Mouse (Mus musculus): ENCODE results near the gene Clrn2. TPM values are rescaled to one million over a fixed set of nuclear protein-coding genes. Genes with fewer than 3 reads are reported as not detected.

Clrn2 gene
- total RNA-seq, 2 experiments from 2014 or later, result not detected

DNA sequence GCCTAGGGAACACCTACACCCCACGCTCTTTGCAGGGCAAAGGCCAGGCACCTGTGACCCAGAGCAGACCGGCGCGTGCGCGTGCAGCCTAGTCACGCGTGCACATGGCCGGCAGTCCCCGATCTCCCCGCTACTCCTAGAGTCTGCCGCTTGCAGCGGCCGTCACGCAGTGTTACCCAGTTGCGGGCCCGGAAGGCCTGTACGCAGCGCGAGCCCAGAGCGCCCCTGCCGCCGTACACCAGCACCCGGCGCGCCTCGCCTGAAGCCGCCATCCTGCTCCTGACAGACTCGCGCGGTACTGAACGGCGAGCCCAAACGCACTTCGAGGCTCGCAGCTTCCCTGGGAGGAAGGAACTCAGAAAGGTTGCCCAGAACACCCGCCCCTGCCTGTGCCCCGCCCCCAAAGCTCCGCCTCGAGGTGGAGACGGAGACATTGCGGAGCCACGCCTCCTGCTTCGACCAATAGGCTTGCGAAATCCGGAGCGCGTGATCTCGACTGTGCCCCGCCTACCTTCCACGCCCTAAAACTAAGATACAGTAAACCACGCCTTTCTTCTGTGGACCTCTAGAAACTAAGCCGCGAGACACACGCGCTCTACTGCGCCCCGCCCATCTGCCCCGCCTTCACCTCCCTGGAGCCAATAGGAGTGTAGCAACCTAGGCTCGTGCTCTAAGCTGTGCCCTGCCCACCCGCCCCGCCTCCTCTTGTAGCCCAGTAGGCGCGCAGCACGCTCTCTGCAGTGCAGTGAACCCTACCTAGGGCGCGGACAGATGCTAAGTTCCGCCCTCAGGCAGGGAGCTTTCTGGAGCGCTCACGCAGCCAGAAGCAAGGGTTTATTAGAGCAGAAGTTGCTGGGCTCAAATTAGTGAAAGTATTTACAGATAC is 3.5 kb upstream of the Clrn2 start, which contains the start of gene Qdpr:
Qdpr (minus strand) TSS at position 406 of the 886 bp plus-strand sequence.
- DNase-seq (ENCODE audit: low spot score in 2 of 2), result peak; percentile 87 to 90

DNA sequence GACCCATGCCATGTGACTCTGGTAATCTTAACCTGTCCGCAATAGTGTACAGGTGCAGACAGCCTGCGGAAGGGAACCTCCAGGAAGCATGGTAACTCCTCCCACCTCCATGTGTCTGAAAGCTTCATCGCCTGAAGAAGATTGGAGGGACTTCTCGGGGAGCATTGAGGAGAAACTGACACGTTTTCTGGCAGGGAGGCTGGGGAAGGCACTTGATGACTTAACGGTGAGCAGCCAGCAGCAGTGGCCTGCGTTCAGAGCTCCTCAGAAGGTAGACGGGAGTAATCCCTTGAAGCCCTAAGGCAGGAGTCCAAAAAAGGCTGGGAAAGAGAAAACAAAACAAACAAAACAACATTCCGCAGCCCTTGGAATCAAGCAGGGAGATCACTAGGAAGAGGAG is 905 bp downstream of the Clrn2 start:
- no peak for DNase-seq (ENCODE audit: low spot score in 2 of 2)

- DNase-seq (ENCODE audit: low spot score in 2 of 2), result no peak
These were observed 19.4 kb downstream of the Clrn2 start for GRCm38 (mm10) chr5:45472880-45473450.

DNA sequence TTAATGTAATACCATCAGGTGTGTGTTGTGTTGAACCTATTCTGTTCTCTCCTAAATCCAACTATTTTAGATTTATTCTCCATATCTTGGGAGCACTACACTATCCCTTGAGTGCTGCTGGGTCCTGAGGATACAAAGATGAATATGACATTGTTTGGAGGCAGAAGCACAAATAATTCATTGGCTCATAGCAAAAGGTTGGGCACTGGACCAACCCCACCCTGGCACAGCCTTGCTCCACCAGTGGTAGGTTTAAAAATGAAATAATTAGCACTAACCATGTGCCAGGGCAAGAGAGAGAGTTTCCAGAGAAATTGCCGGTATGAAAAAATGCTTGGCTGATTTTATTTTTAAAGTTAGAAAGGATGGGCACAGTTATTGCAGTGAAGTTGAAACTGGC is 20.0 kb downstream of the Clrn2 start:
- peak in 1 of 2 experiments; percentile 17 for DNase-seq (ENCODE audit: low spot score in 2 of 2)

DNA sequence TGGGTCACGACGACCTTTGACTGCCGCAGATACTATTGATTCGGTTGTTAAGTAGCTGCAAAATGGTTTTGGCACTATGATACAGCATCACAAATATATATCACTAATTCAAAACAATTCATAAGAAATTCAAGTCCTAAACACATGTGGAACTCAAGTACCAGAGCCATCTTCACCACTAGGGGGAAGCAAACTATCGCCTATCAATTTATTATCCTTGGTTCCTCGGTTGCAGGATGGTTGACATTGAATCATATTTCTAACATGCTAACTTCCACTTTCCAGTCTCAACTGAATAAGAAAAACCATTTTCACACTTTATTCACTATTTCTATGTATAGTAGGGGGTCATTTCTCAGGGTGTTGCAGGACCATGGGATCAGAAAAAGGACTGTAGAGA is 20.7 kb downstream of the Clrn2 start:
- DNase-seq (ENCODE audit: low spot score in 2 of 2), result peak; percentile 44 to 54

DNA sequence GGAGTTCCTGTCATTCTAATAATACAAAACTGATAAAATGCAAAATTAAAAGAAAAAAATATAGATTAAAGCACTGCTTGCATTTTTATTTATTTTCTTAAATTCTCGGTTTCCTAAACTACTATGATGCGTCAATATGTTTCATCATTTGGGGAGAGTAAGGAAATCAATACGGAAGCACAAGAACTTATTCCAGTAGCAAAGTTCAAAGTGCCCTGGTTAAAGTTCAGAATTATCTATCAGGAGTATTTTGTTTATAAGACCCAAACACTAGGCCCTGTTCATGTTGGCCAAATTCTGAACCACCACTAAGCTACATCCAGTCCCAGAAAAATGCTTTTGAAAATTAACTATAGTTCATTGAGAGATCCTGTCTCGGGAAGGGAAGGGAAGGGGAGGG is 21.2 kb downstream of the Clrn2 start:
- DNase-seq (ENCODE audit: low spot score in 2 of 2), result no peak

- DNase-seq (ENCODE audit: low spot score in 2 of 2), result no peak
These were observed 22.2 kb downstream of the Clrn2 start for GRCm38 (mm10) chr5:45475771-45476170.

DNA sequence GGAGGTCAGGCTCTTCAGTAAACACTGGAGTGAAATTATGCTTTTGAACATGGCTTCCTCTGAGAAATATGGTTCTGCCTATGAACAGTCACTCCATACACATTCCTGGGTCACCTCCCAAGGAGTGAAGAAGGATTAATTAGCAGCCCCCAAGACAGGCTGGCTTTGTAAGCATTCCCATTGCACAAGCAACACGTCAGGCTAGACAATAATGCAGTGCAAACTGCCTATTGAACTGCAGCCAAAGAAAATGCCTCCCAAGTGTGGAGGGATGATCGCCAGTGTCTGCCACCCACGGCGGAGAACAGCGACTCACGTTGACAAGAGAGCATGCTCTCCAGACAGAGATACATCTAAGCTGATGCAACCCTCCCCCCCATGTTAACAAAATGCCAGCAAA is 22.7 kb downstream of the Clrn2 start:
- no peak for DNase-seq (ENCODE audit: low spot score in 2 of 2)

DNA sequence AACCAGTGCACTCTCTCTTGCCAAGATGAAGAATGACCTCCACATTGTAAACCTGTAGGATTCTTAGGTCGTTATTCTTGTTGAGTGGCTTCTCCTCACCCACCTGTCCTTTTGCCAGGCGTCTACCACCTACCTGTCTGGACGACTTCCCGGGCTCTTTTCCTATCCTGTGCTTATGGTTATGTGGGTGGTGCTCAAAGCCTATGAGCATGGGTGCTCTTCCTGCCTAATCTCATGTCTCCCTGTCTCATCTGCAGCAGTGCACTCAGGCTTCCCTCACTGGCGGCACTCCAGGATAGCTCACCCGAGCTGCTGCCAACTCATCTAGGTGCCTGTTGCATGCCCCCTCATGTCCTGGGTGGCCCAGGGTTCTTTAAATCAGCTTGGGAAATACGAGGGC is 24.1 kb downstream of the Clrn2 start:
- DNase-seq (ENCODE audit: low spot score in 2 of 2), result no peak

DNA sequence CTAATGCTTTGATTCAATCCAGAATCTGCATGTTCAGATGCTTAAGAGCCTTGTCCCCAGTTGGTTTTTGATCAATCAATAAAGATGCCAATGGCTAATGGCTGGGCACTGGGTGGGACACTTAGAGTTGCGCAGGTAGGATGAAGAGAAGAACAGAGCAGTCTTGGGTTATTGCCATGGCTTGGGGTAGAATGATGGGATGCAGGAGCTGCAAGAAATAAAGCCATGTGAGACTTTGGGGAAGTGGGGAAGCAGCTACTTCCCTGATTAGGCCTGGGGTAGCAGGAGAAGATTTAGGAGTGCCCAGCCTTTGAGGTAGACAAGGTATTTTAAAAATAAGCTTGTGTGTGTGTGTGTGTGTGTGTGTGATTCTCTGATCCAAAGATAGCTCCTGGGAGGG is 26.5 kb downstream of the Clrn2 start:
- no peak for DNase-seq (ENCODE audit: low spot score in 2 of 2)

DNA sequence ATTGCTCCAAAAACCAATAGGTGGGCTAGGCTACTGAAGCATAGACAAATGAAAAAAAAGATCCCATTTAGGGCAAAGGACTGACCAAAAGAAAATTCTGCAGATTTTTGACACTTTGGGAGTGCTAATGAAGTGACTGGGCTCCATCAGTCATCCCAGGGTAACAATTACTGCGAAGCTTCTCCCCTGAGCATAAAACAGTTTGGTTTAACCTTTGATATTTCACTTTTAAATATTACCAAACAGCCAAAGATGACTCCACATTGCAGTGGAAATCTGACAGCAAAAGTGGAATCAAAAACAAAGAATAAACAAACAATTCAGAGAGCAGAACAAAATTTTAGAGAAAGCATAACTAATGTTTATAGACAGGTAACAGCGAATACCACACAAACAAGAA is 27.6 kb downstream of the Clrn2 start:
- no peak for DNase-seq (ENCODE audit: low spot score in 2 of 2)

DNA sequence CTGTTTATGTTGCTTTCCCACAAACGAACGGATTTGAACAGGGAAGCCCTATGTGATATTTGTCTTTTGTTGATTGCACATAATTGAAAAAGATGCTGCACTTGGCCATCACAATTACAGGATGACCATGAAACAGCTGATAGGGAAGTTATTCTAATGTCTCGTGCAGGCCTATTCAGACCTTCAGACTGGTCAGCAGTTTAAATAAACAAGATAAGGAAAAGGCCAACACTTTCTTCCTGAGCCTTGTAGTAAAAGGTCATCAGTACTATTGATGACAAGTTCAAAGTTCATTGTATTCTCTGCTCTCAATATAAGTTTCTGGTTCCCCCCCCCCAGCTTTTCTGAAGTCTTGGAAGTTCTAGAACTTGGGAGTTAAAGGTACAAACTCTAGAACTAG is 29.1 kb downstream of the Clrn2 start:
- DNase-seq (ENCODE audit: low spot score in 2 of 2), result no peak

DNA sequence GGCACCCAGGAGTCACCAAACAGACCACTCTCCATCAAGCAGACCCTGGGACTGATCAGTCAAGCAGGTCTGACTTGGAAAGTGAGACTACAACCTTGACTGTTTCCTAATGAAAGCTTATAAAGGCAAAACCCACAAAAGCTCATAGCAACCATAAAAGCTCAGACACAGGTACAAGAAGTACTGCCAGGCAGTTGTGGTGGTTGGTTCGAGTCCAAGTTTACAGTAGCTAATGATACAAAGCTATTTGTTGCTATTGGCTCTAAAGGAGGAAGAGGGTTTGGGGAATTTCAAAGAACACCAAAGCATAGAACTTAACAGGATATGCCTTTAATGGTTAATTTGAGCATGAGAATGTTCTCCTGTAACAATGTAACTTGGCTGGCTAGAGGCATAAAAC is 30.1 kb downstream of the Clrn2 start:
- DNase-seq (ENCODE audit: low spot score in 2 of 2), result no peak

GRCm38 (mm10) chr5:45491776-45492175 is 38.2 kb downstream of the Clrn2 start:
- DNase-seq (ENCODE audit: low spot score in 2 of 2), result no peak

GRCm38 (mm10) chr5:45493191-45494092 is 39.9 kb downstream of the Clrn2 start, which contains the start of gene Lap3:
Gene Lap3 (plus strand): TSS chr5:45493374.
- peak; percentile 96 to 98 for DNase-seq (ENCODE audit: low spot score in 2 of 2)

GRCm38 (mm10) chr5:45494093-45494755 is 40.7 kb downstream of the Clrn2 start:
- no peak for DNase-seq (ENCODE audit: low spot score in 2 of 2)

- no peak for DNase-seq (ENCODE audit: low spot score in 2 of 2)
These were observed 42.0 kb downstream of the Clrn2 start for GRCm38 (mm10) chr5:45495429-45495975.

DNA sequence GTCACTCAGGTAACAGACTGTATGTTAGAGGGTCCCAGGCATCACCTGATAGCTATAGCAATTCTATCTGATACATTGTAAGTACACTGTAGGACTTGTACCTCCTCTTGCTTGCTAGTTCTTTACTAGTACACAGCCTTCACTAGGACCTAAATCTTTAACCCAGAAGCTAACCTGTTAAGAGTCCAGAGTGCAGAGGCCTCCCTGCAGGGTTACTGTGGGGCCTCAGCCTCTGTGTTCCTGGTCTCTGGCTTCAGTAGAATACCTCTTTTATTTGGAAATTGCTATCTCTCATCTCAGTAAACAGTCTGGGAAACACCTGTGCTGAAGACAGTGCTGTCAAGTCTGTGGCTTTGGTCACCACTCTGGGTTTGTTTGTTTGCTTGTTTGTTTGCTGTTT is 42.5 kb downstream of the Clrn2 start:
- no peak for DNase-seq (ENCODE audit: low spot score in 2 of 2)

GRCm38 (mm10) chr5:45496479-45496878 is 42.9 kb downstream of the Clrn2 start:
- no peak for DNase-seq (ENCODE audit: low spot score in 2 of 2)

DNA sequence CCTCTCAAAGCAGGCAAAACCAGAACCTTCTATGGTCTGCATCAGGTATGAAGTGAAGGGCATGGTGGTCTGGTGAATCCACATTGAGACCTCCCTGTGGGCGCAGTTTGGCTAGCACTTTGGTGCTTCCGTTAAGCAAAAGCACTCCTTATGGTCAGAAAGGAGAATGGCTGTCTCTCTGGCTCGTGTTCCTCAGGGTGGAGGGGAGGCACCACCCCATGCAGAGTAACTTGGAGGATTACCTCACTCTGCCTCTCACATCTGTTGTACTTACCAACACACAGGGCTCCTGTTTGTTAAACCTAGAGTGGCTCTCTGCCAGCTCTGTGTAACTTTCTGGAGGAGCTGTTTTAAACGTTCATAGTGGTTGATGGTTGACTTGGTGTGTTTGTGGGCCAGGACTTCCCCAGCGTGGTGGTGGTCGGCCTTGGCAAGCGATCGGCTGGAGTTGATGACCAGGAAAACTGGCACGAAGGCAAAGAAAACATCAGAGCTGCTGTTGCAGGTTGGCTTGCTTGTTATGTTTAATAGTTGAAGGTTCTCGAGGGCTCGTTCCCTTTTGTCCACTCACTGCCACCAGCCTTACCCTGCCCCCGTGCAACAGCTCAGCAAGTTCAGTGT is 43.5 kb downstream of the Clrn2 start:
- no peak for DNase-seq (ENCODE audit: low spot score in 2 of 2)
